Mouse (Mus musculus) embryonic fibroblast, embryonic 13.5 days (primary cell): ENCODE data around the gene Rfx3. TPM values are rescaled to one million over a fixed set of nuclear protein-coding genes. Genes with fewer than 3 reads are reported as not detected.

ENCODE experiments used
- H3K27ac ChIP-seq: 2 replicates; pipeline ENCODE4 v1.5.1; 2012; ENCODE audit warnings: low read length, control low read depth, inconsistent platforms; ENCODE audit not compliant: insufficient read depth
- H3K4me1 ChIP-seq: 2 replicates; pipeline ENCODE4 v1.6.1; 2011; ENCODE audit warnings: low read length; ENCODE audit not compliant: control insufficient read depth, insufficient read depth
- H3K4me3 ChIP-seq: 2 replicates; pipeline ENCODE4 v1.5.1; 2011; ENCODE audit warnings: mild to moderate bottlenecking, control low read depth, low read length; ENCODE audit not compliant: insufficient read depth
- CTCF ChIP-seq: IDR thresholded peaks from 2 replicates; pipeline ENCODE4 v1.5.1; 2011; ENCODE audit warnings: mild to moderate bottlenecking, control low read depth, low read length, moderate library complexity, borderline replicate concordance; ENCODE audit not compliant: insufficient read depth
- POLR2A ChIP-seq: IDR thresholded peaks from 2 replicates; pipeline ENCODE4 v1.6.1; 2011; ENCODE audit warnings: low read depth, mild to moderate bottlenecking, control low read depth, low read length, moderate library complexity
- polyA plus RNA-seq: library from polyadenylated mRNA; stranded (reverse); fragments of >200 nt; gene quantifications from 2 replicates; pipeline ENCODE4 v1.2.4, GENCODE M21; 2011; ENCODE audit warnings: low read depth; ENCODE audit not compliant: missing spikeins, insufficient read length

Gene Rfx3
- polyA plus RNA-seq, 1 experiment: 4.5 TPM

DNA sequence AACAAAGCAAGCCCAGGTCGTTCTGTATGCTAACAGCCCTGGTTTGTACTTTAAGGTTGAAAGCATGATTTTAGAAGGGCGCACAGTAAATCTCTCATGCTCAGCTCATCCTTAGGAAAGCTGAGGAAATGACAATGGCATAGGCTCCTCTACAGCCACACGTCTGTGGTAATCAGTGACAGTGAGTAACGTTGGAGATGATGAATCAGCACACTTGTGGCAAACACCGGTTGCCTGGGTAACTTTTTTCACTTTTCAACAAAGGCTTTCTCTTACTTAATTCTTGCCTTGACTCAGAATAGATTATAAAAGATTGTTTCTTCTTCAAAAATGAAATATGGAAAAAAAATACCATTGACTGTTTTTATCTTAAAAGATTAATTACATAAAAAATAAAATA, 104.0 kb downstream of the Rfx3 start:
- Histone ChIP-seq H3K27ac (no peak overlapping the region), H3K4me3 (no peak overlapping the region), H3K4me1 (peaks cover 7% of the 10 kb centered on the region)
- TF ChIP-seq CTCF (no peak), POLR2A (no peak)

DNA sequence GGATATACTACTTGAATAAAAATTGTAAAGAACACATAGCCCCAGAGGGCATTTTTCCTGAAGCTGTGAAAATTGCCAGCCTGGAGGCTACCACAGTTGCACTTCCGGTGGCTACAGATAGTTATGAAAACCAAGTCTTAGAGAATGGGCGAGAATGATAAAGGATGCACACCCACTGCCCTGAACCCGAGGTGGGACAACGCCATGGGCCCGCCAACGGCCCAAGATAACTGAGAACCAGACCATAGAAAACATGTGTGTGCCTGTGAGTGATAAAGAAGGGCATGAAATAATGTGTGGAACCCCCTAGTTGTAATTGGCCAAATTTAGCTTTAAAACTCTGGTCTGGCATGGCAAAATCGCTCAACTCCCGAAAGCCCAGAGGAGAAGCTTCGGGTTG, 105.0 kb downstream of the Rfx3 start:
- no peak for TF ChIP-seq POLR2A
- TF ChIP-seq CTCF: no peak
- Histone ChIP-seq H3K4me1 (peaks cover 7% of the 10 kb centered on the region), H3K4me3 (no peak overlapping the region), H3K27ac (no peak overlapping the region)

DNA sequence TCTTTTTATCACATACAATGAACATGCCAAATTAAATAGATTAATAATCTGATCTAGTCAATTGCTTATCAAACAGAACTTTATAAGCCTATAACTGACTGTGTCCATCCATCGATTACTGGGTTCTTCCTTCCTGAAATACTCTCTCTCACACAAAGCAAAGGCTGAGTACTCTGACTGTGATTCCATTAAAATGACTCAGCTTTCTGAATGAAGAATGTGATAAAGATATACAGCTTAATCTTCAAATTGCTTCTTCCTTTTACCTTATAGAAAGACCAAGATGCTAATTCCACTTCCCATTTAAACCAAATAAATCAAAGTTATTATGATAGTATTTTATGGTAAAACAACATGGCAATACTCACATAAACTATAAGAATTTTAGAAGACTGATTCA, 105.8 kb downstream of the Rfx3 start:
- Histone ChIP-seq H3K27ac (no peak overlapping the region), H3K4me1 (peaks cover 7% of the 10 kb centered on the region), H3K4me3 (no peak overlapping the region)
- TF ChIP-seq POLR2A: no peak
- no peak for TF ChIP-seq CTCF

- H3K27ac ChIP-seq: no peak overlapping the region
- peaks cover 7% of the 10 kb centered on the region for H3K4me1 ChIP-seq
- no peak overlapping the region for H3K4me3 ChIP-seq
- no peak for TF ChIP-seq CTCF
- no peak for TF ChIP-seq POLR2A
Observed at GRCm38 (mm10) chr19:27904655-27905054, 106.3 kb downstream of the Rfx3 start.

GRCm38 (mm10) chr19:27904209-27904608, 106.8 kb downstream of the Rfx3 start:
- no peak overlapping the region for H3K4me3 ChIP-seq
- no peak overlapping the region for H3K27ac ChIP-seq

GRCm38 (mm10) chr19:27902601-27903000, 108.4 kb downstream of the Rfx3 start:
- no peak overlapping the region for H3K27ac ChIP-seq
- H3K4me1 ChIP-seq: peaks cover 7% of the 10 kb centered on the region
- TF ChIP-seq POLR2A: no peak
- no peak for TF ChIP-seq CTCF
- no peak overlapping the region for H3K4me3 ChIP-seq

More at GRCm38 (mm10) chr19:27904209-27904608, 106.8 kb downstream of the Rfx3 start:
- peaks cover 7% of the 10 kb centered on the region for H3K4me1 ChIP-seq
- TF ChIP-seq CTCF: no peak
- TF ChIP-seq POLR2A: no peak

GRCm38 (mm10) chr19:27901693-27902092, 109.3 kb downstream of the Rfx3 start:
- no peak overlapping the region for H3K4me3 ChIP-seq
- TF ChIP-seq POLR2A: no peak
- no peak for TF ChIP-seq CTCF
- peaks cover 4% of the 10 kb centered on the region for H3K4me1 ChIP-seq
- no peak overlapping the region for H3K27ac ChIP-seq

DNA sequence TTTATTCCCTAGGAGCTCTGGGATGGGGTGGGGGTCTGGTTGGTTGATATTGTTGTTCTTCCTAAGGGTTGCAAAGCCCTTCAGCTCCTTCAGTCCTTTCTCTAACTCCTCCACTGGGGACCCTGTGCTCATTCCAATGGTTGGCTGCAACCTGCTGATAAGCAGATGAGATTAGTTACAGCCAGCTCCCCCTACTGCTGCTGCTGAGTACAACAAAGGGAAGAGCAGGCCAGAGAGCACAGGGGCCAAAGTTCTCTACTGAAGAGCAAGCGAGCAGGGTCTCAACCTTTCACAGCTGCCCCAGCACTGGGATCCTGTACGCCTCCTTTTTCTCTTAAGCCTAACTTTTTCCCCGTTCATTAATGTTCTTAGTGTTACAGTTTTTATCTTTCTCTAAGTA, 126.4 kb downstream of the Rfx3 start:
- no peak overlapping the region for H3K27ac ChIP-seq
- H3K4me1 ChIP-seq: no peaks in the 10 kb centered on the region
- TF ChIP-seq CTCF (no peak), POLR2A (no peak)
- no peak overlapping the region for H3K4me3 ChIP-seq

GRCm38 (mm10) chr19:27877429-27877828, 133.5 kb downstream of the Rfx3 start:
- no peak for TF ChIP-seq CTCF
- TF ChIP-seq POLR2A: no peak

DNA sequence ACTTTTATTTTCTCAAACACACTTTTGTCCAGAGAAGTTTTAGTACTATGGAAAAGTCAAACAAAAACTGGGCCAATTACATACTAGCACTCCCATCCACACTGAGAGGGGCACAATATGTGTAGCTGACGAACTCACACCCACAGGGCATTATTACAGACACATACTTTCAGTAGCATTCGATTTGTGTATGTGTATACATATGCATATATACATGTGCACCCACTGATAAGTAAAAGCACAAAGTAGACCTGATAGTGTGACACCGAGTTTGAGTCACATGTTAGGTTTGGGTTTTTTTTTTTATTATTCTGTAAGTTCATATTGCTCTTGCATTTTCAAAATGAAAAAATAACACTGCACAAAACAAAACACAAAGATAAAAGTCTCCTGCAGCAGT, 140.2 kb downstream of the Rfx3 start:
- H3K4me3 ChIP-seq: no peak overlapping the region
- no peaks in the 10 kb centered on the region for H3K4me1 ChIP-seq
- TF ChIP-seq POLR2A (no peak), CTCF (no peak)
- H3K27ac ChIP-seq: no peak overlapping the region

More at GRCm38 (mm10) chr19:27877429-27877828, 133.5 kb downstream of the Rfx3 start:
- H3K4me1 ChIP-seq: no peaks in the 10 kb centered on the region
- H3K27ac ChIP-seq: no peak overlapping the region
- H3K4me3 ChIP-seq: no peak overlapping the region

DNA sequence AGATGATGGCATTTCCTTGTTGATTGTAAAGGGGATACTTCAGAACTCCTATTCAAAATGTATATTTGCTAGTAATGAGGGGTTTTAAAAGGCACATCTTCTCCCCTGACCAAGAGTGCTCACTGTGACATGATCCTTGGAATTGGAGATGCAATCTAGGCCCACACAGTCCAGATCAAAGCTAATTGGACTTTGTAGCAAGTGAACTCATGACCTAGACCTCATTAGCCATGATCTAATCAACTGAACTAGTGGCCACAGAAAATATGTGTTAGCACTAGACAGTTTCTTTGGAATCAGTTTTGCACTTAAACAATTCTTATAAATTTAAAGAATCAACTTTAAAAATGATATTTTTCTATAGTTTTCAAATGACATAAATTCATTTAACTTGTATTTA, 151.3 kb downstream of the Rfx3 start:
- Histone ChIP-seq H3K27ac (no peak overlapping the region), H3K4me1 (no peaks in the 10 kb centered on the region), H3K4me3 (no peak overlapping the region)
- TF ChIP-seq POLR2A (no peak), CTCF (no peak)
